Mouse (Mus musculus): Measurements from ENCODE around the gene Ldha. TPM values are rescaled to one million over a fixed set of nuclear protein-coding genes. Genes with fewer than 3 reads are reported as not detected.
"Not testable (repeated sequence)": the region's sequence is repeated elsewhere in the genome, so short reads cannot be mapped to it uniquely, and the experiment has no call there.

Gene Ldha
- 100 to 1,000 TPM; 286 to 311 TPM for total RNA-seq (2021)

DNA sequence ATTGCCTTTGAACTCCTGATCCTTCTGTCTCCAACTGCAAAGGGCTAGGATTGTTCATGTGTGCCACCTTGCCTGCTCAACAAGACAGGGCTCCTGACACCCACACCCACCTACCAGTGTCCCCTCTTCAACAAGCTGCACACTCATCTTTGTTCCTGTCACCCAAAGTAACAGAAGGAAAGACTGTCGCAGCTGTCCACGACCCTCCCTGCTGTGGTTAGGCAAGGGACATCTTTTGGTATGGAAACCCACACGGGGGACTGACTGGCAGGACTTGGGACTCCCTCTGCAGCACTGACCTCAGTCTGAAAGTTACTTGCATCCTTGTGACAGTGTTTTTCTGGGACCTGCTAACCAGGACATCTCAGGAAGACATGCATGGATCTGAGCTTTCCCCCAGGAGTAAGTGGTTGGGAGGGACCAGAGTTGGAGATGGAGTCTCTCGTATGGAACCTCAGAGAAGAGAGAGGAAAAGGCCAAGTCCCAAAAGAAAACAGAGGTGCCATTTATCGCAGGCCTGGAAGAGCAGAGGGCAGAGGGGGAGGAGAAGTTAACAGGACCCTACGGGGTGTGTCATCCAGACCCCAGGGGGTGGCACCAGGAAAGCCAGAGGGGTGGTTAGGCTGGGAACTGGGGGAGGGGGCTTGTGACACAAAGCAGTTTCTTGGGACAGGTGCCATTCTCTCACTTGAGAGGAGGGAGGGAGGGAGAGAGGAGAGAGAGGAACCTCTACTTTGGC is at the start of gene Ldha:
Gene Ldha, plus strand, starts transcription at position 689 of the 739 bp plus-strand sequence.
- DNase-seq = no peak

GRCm38 (mm10) chr7:46793871-46794270 is 47.4 kb upstream of the Ldha start:
- DNase-seq = no peak

- DNase-seq = peak; percentile 97
These were observed 45.7 kb upstream of the Ldha start, which contains the start of the genes Hps5 and Gtf2h1 for GRCm38 (mm10) chr7:46795287-46796205. Gene Hps5 (minus strand): TSS chr7:46796064. Gene Gtf2h1 (plus strand): TSS chr7:46796103.

- DNase-seq = no peak
These were observed 45.0 kb upstream of the Ldha start for GRCm38 (mm10) chr7:46796206-46796679.

DNA sequence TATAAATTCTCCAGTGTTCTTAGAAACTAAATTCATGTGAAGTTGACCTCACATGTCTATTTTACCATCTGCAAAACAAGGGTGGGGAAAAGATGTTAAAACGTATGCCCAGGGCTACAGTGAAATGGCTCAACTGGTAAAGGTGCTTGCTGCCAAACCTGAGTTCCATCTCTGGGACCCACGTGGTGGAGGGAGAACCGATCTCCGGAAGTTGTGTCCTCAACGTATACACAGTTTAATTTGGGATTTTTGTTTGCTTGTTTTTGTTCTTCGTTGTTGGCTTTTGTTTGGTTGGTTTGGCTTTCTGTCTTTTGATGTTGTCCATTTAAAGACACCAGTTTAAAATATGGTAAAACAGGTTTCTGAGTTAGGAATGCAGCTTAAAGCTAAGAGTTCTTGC is 44.5 kb upstream of the Ldha start:
- DNase-seq = no peak

DNA sequence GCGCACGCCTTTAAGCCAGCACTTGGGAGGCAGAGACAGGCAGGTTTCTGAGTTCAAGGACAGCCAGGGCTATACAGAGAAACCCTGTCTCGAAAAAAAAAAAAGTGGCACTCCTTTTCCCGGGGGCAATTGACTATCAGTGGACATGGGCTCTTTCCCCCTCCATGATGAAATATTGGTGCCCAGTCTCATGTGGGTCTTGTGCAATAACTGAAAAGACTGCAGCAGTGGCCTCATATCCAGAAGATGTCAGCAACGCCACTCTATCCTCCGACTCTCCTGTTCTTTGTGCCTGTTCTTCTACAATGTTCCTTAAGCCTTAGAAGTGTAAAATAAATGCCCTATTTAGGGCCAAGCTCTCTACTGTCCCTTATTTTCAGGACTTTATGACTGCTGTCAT is 30.9 kb upstream of the Ldha start:
- no peak for DNase-seq

GRCm38 (mm10) chr7:46814012-46814411 is 27.3 kb upstream of the Ldha start:
- DNase-seq = no peak

DNA sequence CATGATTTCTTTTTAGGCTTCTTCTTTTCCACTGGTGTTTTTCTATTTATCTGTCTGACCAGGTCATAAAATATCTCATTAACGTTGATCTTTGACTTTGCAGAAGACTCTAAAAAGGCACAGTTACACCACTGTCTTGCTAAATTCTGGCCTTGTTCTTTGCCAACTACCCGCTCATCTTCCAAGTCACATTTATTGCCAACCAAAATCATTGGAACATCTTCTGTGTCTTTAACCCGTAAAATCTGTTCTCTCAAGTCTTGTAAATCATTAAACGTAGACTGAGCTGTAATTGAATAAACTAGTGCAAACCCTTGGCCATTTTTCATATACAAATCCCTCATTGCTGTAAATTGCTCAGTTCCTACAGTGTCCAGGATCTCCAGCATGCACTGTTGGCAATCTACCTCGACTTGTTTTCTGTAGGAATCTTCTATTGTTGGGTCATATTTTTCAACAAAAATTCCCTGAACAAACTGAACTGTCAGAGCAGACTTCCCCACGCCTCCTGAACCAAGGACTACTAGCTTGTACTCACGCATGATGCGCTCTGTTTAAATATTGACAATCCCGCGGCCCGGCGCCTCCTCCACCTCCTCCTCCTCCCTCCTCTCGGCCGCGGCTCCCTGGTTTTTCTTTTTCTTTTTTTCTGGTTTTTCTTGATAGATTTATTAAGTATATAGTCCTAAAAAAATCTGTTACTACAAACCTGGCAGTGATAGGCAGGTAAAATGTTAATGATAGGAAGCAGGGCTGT is 20.2 kb upstream of the Ldha start:
- not testable (repeated sequence) for DNase-seq

GRCm38 (mm10) chr7:46827046-46827802 is 14.1 kb upstream of the Ldha start:
- DNase-seq = no peak

DNA sequence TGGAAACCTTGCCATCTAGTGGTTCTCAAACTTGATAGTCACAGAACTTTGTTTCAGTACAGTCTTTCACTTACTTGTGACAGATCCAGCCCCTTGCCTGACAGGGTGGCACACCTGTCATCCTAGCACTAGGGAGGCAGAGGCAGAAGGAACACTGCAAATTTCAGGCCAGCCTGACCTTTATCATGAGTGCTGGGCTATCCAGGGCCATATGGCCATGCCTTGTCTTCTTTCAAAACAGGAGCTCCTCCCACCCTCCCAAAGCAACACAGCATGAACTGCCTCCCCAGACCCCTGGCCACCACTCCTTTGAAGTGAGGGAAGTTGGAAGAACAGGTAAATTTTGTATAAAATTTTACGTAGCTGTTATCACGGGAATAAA is 13.5 kb upstream of the Ldha start:
- no peak for DNase-seq

- DNase-seq = no peak
These were observed 11.4 kb upstream of the Ldha start for GRCm38 (mm10) chr7:46829911-46830310.

- DNase-seq = no peak
These were observed 10.3 kb upstream of the Ldha start for GRCm38 (mm10) chr7:46830799-46831590.

DNA sequence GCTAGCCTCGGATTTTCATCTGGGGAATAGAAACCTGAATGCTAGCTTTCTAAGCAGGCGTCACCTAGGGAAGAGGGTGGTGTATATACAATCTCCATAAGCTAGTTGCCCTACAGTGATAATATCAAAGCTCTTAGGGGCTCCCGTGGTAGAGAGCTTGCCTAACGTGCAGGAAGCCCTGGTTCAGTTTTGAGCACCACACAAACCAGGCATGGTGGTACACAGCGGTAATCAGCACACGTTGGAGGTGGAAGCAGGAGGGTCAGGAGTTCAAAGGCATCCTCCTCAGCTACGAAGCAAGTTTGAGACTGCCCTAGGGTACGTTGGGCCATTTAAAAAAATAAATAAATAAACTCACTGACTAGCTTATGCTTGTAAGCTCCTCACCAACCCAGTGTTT is 9.6 kb upstream of the Ldha start:
- DNase-seq = no peak

GRCm38 (mm10) chr7:46832112-46832810 is 9.0 kb upstream of the Ldha start:
- DNase-seq = not testable (repeated sequence)

DNA sequence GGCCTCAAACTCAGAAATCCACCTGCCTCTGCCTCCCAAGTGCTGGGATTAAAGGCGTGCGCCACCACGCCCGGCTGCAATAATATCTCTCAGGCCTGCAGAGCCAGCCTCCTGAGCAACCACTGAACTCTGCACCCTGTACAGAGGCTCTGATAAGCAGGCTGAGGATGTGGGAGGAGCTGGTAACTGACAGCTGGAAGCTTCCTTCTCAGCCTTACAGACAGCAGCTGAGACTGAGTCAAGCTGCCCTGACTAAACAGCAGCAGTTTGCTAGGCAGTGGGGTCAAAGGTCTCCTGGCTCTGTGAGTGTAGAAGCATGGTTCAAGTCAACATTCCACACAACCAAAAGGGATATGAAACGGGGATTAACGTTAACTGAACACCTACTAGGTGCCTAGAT is 8.0 kb upstream of the Ldha start:
- DNase-seq = no peak

GRCm38 (mm10) chr7:46833670-46834255 is 7.5 kb upstream of the Ldha start:
- no peak for DNase-seq

DNA sequence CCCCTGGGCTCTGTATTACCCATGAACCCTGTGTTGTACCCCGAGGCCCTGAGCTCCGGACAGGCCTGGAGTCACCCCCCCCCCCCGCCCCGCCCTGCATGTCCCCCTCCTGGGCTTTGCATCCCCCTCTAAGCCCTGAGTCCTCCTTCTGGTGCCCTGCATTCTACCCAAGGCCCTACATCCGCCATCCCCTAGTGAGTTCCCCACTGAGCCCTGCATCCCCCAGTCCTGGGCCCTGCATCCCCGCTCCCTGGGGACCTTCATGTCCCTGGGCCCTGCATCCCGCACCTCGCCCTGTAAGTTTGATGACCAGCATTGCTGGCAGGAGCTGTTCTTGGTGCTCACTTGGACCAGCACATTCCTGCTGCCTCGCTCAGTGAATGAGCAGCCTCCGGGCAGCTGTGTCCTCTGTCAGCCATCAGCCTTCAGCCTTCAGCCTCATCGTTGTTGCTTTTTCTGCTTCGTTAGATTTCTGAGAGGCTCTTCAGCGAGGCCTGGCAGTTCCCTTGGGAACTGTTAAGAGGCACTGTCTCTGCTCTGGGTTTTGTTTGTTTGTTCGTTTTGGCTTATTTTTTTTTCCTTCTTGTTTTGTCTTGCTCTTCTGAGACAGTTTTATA is 6.2 kb upstream of the Ldha start:
- DNase-seq = no peak

DNA sequence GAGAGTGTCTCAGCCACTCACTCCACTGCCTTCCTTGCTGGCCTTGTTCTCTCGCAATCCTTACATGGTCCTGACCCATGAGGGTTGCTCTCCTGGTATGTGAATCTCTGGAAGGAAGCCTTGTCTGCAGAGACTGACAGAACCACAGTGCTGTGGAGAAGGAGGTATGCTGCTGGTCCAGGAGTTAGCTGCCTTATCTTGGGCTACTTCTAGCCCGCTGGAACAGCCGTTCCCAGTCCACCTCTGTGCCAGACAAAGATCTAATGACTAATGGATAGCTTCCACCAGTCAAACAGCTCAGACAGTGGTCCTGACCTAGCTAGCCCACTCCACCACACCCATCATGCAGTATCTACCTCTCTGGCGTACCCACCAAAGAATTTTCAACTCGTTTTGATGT is 4.9 kb upstream of the Ldha start:
- no peak for DNase-seq

DNA sequence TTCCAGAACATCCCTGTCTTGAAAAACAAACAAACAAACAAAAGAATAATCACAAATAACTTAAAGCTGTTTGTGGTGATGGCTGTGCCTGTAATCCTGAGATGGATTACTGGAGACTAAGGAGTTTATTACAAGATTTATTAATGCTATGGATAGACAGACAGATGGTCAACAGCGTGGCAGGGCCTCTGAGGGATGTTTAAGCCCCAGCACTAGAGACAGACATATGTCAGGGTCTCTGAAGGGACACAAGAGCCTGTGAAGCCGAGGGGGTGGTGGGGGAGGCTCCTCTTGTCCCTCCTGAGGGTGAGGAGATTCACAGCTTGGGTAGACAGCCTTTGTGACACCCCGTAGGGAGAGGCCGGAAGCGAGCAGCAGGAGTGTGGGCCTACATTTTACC is 4.2 kb upstream of the Ldha start:
- DNase-seq = no peak
